In the genomic region with DNA sequence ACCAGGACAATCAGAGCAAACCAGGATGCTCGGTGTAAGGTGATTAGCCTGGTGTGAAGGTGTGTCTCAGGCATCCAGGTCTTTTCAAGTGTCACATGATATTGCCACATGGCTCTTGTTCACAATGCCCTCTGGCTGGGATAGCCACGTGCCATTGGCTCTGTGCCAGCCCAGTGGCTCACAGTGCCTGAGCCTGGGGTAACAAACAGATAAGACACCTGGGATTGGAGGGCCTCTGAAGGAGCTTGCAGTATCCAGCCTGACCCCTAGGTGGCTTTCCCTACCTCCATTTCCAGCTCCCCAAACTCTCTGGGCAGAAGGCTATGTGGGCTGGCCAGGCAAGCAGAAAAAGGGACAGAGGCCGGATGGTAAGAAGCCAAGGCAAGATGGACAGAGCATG, we compare ENCODE assay signal across 8 mouse cellular contexts. TPM values are rescaled to one million over a fixed set of nuclear protein-coding genes. Genes with fewer than 3 reads are reported as not detected.
DNase-seq lines count a peak whose midpoint lies in the region; ATAC-seq and TF ChIP-seq lines count a peak whose summit lies in the region.

No protein-coding gene starts in this region.

- DNase-seq in neural tube, embryonic 10.5 days (ENCODE audit: extremely low spot score, low spot score) = peak; percentile 40
- DNase-seq in adrenal gland, postnatal 36 days = peak; percentile 34 to 61
- DNase-seq in embryonic facial prominence, embryonic 10.5 days (ENCODE audit: low spot score) = peak; percentile 56
- peak; percentile 47 for DNase-seq in kidney, adult 2 months
- peak; percentile 37 for DNase-seq in naive thymus-derived CD4-positive, alpha-beta T cell, adult 2 months (ENCODE audit: low read depth)
- DNase-seq in urinary bladder, postnatal 25 days (ENCODE audit: low spot score) = no peak

- no peaks in the 10 kb centered on the region for H3K27me3 ChIP-seq in neural tube, embryonic 15.5 days (replicated peaks)
- H3K27me3 ChIP-seq in embryonic facial prominence, embryonic 10.5 days (replicated peaks; ENCODE audit: low read depth, poor library complexity, severe bottlenecking) = no peaks in the 10 kb centered on the region
- no peaks in the 10 kb centered on the region for H3K27me3 ChIP-seq in kidney, adult 2 months (replicated peaks; ENCODE audit: control insufficient read depth, insufficient read depth, low read length)

- TF ChIP-seq CTCF in kidney, adult 2 months (conservative IDR thresholded peaks at IDR 0.05; ENCODE audit: insufficient read depth, insufficient read length, low read depth, low read length) = peak; percentile 65

- H3K27ac ChIP-seq in neural tube, embryonic 15.5 days (replicated peaks) = no peak overlapping the region
- H3K27ac ChIP-seq in embryonic facial prominence, embryonic 10.5 days (replicated peaks) = no peak overlapping the region
- no peak overlapping the region for H3K27ac ChIP-seq in kidney, adult 2 months (ENCODE audit: insufficient read depth, low read depth, low read length)

- H3K4me2 ChIP-seq in neural tube, embryonic 15.5 days = no peak overlapping the region

- no peak for ATAC-seq in neural tube, embryonic 15.5 days (ENCODE audit: low FRiP score)
- no peak for ATAC-seq in activated CD4-positive, CD25-positive, alpha-beta regulatory T cell, adult 4 months

- WGBS in neural tube, embryonic 15.5 days = 50% methylated on average over 3 of the region's 3 CpGs
- 57% methylated on average over 3 of the region's 3 CpGs for WGBS in embryonic facial prominence, embryonic 10.5 days
- WGBS in kidney, adult 2 months = 41% methylated on average over 3 of the region's 3 CpGs

- no peak overlapping the region for H3K9ac ChIP-seq in neural tube, embryonic 15.5 days (replicated peaks)

- no peak overlapping the region for H3K4me3 ChIP-seq in neural tube, embryonic 15.5 days (replicated peaks)
- no peak overlapping the region for H3K4me3 ChIP-seq in embryonic facial prominence, embryonic 10.5 days
- H3K4me3 ChIP-seq in kidney, adult 2 months (ENCODE audit: insufficient read depth, low read depth, low read length) = no peak overlapping the region

- peaks cover 10% of the 10 kb centered on the region; the same call in 1 of the 2 replicates for H3K4me1 ChIP-seq in neural tube, embryonic 15.5 days
- peaks cover 10% of the 10 kb centered on the region; the same call in 1 of the 2 replicates for H3K4me1 ChIP-seq in embryonic facial prominence, embryonic 10.5 days
- H3K4me1 ChIP-seq in kidney, adult 2 months (ENCODE audit: control insufficient read depth, insufficient read depth, low read length) = no peaks in the 10 kb centered on the region

- H3K36me3 ChIP-seq in neural tube, embryonic 15.5 days = no peaks in the 10 kb centered on the region
- H3K36me3 ChIP-seq in embryonic facial prominence, embryonic 10.5 days (replicated peaks) = no peaks in the 10 kb centered on the region
- no peaks in the 10 kb centered on the region for H3K36me3 ChIP-seq in kidney, adult 2 months (ENCODE audit: control insufficient read depth, insufficient read depth, low read length)

- H3K9me3 ChIP-seq in neural tube, embryonic 15.5 days (replicated peaks) = no peaks in the 10 kb centered on the region
- no peaks in the 10 kb centered on the region for H3K9me3 ChIP-seq in embryonic facial prominence, embryonic 10.5 days

- TF ChIP-seq POLR2A in kidney, adult 2 months (IDR thresholded peaks at IDR 0.05; ENCODE audit: low read depth, low read length) = no peak

RNA-seq across cellular contexts. Expression of gene Pgbd5, which starts 35.6 kb away (rescaled TPM):
- polyA plus RNA-seq in neural tube, embryonic 15.5 days (2015; fragmentation: Nextera tagmentation; extraction: Ambion mirVana) = 12.0 and 17.0 TPM in 2 replicates
- total RNA-seq in adrenal gland, postnatal 36 days (2021) = 1 to 10 TPM; 3.5 to 4.5 TPM
- 1.1 and 1.3 TPM in 2 replicates for polyA plus RNA-seq in embryonic facial prominence, embryonic 10.5 days (2016; fragmentation: Nextera tagmentation; extraction: Ambion mirVana)
- polyA plus RNA-seq in kidney, adult 2 months (2012; rRNA removed) = 0.39 and 0.41 TPM in 2 replicates
- polyA plus RNA-seq in activated CD4-positive, CD25-positive, alpha-beta regulatory T cell, adult 4 months (2017; shearing (Covaris generic)) = not detected
